Mouse (Mus musculus) right cerebral cortex, postnatal 25 days (tissue): ENCODE results near the gene En1.
A peak's percentile ranks its signal among the peaks of the same experiment; 100 is the strongest.

ENCODE experiments used
- DNase-seq: peaks from one replicate; pipeline ENCODE4 v3.0.0; 2022

En1 gene

GRCm38 (mm10) chr1:120600516-120601252, 1.5 kb upstream of the En1 start:
- no peak for DNase-seq

GRCm38 (mm10) chr1:120601253-120601836, 873 bp upstream of the En1 start:
- DNase-seq: no peak

DNA sequence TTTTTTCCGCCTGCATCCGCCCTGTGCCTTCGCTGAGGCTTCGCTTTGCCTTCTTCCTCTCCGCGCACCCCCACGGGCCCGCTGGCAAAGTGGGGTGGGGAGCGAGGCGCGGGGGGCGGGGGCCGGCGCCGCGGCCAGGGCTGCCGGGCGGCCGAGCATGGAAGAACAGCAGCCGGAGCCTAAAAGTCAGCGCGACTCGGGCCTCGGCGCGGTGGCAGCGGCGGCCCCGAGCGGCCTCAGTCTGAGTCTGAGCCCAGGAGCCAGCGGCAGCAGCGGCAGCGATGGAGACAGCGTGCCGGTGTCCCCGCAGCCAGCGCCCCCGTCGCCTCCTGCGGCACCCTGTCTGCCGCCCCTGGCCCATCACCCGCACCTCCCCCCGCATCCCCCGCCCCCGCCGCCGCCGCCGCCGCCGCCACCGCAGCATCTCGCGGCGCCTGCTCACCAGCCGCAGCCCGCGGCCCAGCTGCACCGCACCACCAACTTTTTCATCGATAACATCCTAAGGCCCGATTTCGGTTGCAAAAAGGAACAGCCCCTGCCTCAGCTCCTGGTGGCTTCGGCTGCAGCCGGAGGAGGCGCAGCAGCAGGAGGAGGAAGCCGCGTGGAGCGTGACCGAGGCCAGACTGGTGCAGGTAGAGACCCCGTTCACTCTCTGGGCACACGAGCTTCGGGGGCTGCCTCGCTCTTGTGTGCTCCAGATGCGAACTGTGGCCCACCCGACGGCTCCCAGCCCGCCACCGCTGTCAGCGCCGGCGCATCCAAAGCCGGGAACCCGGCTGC, 848 bp downstream of the En1 start:
- DNase-seq: peak; percentile 50

GRCm38 (mm10) chr1:120603656-120604051, 1.4 kb downstream of the En1 start:
- DNase-seq: no peak

- DNase-seq: no peak
Measured at GRCm38 (mm10) chr1:120604431-120605142, 2.4 kb downstream of the En1 start.

DNA sequence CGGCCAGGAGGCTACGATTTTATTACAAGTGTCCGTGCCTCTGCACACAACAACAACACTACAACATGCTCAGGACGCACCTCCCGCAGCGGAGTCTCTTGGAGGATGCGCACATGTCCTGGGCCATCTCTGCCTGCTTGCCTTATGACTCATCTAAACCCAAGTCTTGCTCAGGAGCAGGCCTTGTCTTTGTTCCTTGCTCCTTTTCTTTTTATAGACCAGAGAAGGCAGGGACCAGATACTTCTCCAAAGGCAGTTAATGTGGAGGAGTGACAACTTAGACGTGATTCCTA, 2.9 kb downstream of the En1 start:
- no peak for DNase-seq

GRCm38 (mm10) chr1:120605521-120606310, 3.5 kb downstream of the En1 start:
- DNase-seq: no peak

- peak; percentile 68 for DNase-seq
Measured at GRCm38 (mm10) chr1:120606641-120607575, 4.7 kb downstream of the En1 start.

DNA sequence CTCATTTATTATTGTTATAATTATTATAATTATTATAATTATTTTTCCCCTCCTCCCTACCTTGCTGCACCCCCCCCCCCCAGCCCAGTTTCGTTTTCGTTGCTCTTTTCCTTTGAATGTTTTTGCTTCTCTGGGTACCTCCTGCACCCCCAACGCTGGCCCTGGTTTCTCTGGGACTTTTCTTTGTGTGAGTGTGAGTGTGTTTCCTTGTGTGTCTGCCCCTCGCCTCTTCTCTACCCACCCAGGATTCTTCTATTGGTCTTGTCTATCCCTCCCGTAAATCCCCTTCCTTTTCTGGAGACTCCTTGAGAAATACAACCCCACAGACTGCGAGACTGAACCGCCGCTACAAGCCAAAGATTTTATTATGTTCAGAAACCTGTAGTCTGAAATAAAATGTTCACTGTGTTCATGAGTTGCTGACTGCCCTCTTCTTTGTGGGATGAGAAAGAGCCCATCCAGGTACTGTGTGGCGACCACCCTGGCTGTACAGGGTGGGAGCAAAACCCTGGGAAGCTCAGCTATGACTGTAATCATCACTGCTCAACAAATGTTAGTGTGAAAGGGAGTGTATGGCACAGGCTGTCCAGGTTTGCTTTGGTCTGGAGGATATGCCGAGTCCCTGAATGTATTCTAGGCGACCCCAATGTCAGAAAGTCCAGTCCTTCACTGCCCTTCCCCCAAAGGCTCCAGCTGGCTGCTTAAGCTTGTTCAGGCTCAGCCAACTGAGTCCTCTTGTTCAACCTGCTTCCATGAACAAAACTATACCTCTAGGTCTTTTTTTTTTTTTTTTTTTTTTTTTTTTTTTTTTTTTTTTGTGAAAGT, 5.6 kb downstream of the En1 start:
- no peak for DNase-seq

DNA sequence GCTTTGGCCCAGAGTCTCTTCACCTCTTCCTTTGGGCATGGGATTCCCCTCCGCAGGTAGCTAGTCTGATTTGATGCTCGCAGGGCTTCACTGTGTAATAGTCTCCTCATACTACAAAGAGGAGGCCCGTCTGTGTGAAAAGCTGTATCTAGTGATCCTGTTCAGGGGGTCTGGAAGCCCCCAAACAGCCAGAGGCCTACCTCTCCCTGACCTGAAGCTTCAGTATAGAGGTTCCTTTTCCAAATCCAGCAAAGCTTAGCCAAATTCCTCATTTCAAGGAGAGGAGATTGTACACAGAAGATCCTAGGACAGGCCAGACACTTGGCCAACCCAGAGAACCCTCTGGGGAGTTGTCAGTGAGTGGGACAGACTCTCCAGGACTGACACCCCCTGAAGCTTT, 6.2 kb downstream of the En1 start:
- no peak for DNase-seq

- DNase-seq: no peak
Measured at GRCm38 (mm10) chr1:120609611-120610010, 7.4 kb downstream of the En1 start.

GRCm38 (mm10) chr1:120613461-120614306, 11.5 kb downstream of the En1 start:
- DNase-seq: no peak

DNA sequence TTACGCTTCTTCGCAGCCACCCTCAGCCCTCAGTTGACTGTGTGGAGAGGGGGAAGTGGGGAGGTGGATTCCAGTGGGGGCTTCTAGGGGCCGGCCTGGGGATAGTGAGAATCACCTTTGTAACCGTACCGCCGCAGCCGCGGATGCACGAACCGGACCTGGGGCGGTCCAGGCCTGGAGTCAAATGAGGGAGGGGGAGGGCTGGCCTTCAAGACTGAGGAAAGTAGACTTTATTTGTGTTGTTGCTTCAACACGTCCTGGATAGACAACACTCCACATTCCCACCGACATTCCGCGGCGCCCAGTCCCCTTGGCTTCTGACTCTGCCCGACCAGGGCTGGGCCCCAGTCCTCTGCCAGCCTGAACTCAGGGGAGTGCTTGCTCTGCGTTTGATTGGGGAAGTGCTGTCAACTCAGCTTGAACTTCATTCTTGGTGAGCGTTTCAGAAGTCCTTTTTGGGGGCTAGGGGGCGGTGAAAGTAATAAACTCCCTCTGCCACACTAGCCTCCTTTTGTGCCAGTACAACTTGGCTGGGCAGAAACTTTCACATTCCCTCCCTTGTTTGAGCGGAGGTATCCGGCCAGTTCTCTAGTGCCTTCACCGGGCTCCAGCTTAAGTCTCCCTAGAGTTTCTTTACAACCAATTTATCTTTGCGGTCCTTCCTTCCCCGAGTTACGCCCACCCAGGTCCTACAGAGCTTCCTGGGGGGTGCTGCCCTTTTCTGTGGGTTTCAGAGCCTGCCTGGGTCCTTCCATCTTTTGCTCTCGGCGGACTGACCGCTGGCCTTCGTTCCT, 12.3 kb downstream of the En1 start:
- no peak for DNase-seq

- DNase-seq: no peak
Measured at GRCm38 (mm10) chr1:120615521-120615920, 13.3 kb downstream of the En1 start.

GRCm38 (mm10) chr1:120615927-120616326, 13.7 kb downstream of the En1 start:
- DNase-seq: no peak

- no peak for DNase-seq
Measured at GRCm38 (mm10) chr1:120621383-120621782, 19.2 kb downstream of the En1 start.

- no peak for DNase-seq
Measured at GRCm38 (mm10) chr1:120626930-120627621, 24.9 kb downstream of the En1 start.

DNA sequence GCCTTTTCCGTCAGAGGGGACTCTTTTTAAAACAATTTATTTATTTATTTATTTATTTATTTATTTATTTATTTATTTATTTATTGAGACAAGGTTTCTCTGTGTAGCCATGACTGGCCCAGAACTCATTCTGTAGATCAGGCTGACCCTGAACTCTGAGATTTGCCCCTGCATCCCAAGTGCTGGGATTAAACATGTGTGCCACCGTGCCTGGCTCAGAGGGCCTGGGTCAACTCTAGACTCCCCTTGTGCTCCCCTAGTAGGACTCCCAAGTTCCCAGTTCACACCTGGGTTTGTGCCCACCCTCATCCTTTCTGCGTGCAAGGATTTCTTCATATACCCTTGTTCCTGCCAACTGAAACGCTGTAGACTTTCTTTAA, 25.4 kb downstream of the En1 start:
- no peak for DNase-seq
